Mouse (Mus musculus): ENCODE measurements at regions not wholly inside any gene's neighbourhood (a gene's known extent, or its start where the extent isn't known, plus 50 kb on each side); places are given as distances from the start of the nearest gene placed in this dataset.
"Not testable (repeated sequence)": the region's sequence is repeated elsewhere in the genome, so short reads cannot be mapped to it uniquely, and the experiment has no call there.

GRCm38 (mm10) chr13:28840142-28840541 lies 113.4 kb downstream of the Sox4 start:
- 66% methylated on average over 5 of the region's 5 CpGs for WGBS
- H3K27me3 ChIP-seq (ENCODE audit: control insufficient read depth, insufficient read depth, low read length), result no peaks in the 10 kb centered on the region
- no peak for TF ChIP-seq CTCF (IDR thresholded peaks at IDR 0.05; ENCODE audit: borderline replicate concordance, insufficient read depth, low read depth, low read length)
- no peak for TF ChIP-seq POLR2A (IDR thresholded peaks at IDR 0.05; ENCODE audit: borderline replicate concordance, insufficient read depth, low read length)
- H3K4me3 ChIP-seq (replicated peaks; ENCODE audit: insufficient read depth, low read depth, low read length), result no peak overlapping the region
- no peak for DNase-seq
- no peak overlapping the region for H3K27ac ChIP-seq (ENCODE audit: insufficient read depth, low read length)
- no peaks in the 10 kb centered on the region for H3K4me1 ChIP-seq (ENCODE audit: control insufficient read depth, insufficient read depth, low read length)

- Histone ChIP-seq H3K27me3 (ENCODE audit: control insufficient read depth, insufficient read depth, low read length) (no peaks in the 10 kb centered on the region), H3K4me3 (replicated peaks; ENCODE audit: insufficient read depth, low read depth, low read length) (no peak overlapping the region), H3K4me1 (ENCODE audit: control insufficient read depth, insufficient read depth, low read length) (no peaks in the 10 kb centered on the region), H3K27ac (ENCODE audit: insufficient read depth, low read length) (no peak overlapping the region)
- no peak for DNase-seq
- 20% methylated on average over 6 of the region's 6 CpGs for WGBS
- no peak for TF ChIP-seq POLR2A (IDR thresholded peaks at IDR 0.05; ENCODE audit: borderline replicate concordance, insufficient read depth, low read length)
- TF ChIP-seq CTCF (IDR thresholded peaks at IDR 0.05; ENCODE audit: borderline replicate concordance, insufficient read depth, low read depth, low read length), result no peak
Measured at GRCm38 (mm10) chr13:28839084-28839483, 114.4 kb downstream of the Sox4 start.

- Histone ChIP-seq H3K27me3 (ENCODE audit: control insufficient read depth, insufficient read depth, low read length) (no peaks in the 10 kb centered on the region), H3K4me1 (ENCODE audit: control insufficient read depth, insufficient read depth, low read length) (no peaks in the 10 kb centered on the region; the same call in 1 of the 2 replicates), H3K27ac (ENCODE audit: insufficient read depth, low read length) (no peak overlapping the region), H3K4me3 (replicated peaks; ENCODE audit: insufficient read depth, low read depth, low read length) (no peak overlapping the region)
- TF ChIP-seq CTCF (IDR thresholded peaks at IDR 0.05; ENCODE audit: borderline replicate concordance, insufficient read depth, low read depth, low read length), result no peak
- no peak for TF ChIP-seq POLR2A (IDR thresholded peaks at IDR 0.05; ENCODE audit: borderline replicate concordance, insufficient read depth, low read length)
- DNase-seq, result no peak
- whole genome bisulfite sequencing, result 97% methylated on average over 3 of the region's 3 CpGs
Measured at GRCm38 (mm10) chr13:28838216-28838615, 115.3 kb downstream of the Sox4 start.

GRCm38 (mm10) chr13:28837196-28837595 lies 116.3 kb downstream of the Sox4 start:
- not testable (repeated sequence) for H3K4me1 ChIP-seq (ENCODE audit: control insufficient read depth, insufficient read depth, low read length); H3K27me3 ChIP-seq (ENCODE audit: control insufficient read depth, insufficient read depth, low read length); H3K27ac ChIP-seq (ENCODE audit: insufficient read depth, low read length); H3K4me3 ChIP-seq (replicated peaks; ENCODE audit: insufficient read depth, low read depth, low read length)
- DNase-seq, result peak in 1 of 2 experiments; percentile 26
- 76% methylated on average over 3 of the region's 3 CpGs for WGBS

- Histone ChIP-seq H3K27ac (ENCODE audit: insufficient read depth, low read length) (no peak overlapping the region), H3K4me3 (replicated peaks; ENCODE audit: insufficient read depth, low read depth, low read length) (no peak overlapping the region), H3K4me1 (ENCODE audit: control insufficient read depth, insufficient read depth, low read length) (no peaks in the 10 kb centered on the region; the same call in 1 of the 2 replicates), H3K27me3 (ENCODE audit: control insufficient read depth, insufficient read depth, low read length) (no peaks in the 10 kb centered on the region)
- no peak for TF ChIP-seq CTCF (IDR thresholded peaks at IDR 0.05; ENCODE audit: borderline replicate concordance, insufficient read depth, low read depth, low read length)
- TF ChIP-seq POLR2A (IDR thresholded peaks at IDR 0.05; ENCODE audit: borderline replicate concordance, insufficient read depth, low read length), result no peak
- DNase-seq, result no peak
- 98% methylated on average over 1 of the region's 1 CpGs for WGBS
Measured at GRCm38 (mm10) chr13:28833700-28834065, 119.8 kb downstream of the Sox4 start.

GRCm38 (mm10) chr13:28832855-28833699 lies 120.4 kb downstream of the Sox4 start:
- no peak for TF ChIP-seq POLR2A (IDR thresholded peaks at IDR 0.05; ENCODE audit: borderline replicate concordance, insufficient read depth, low read length)
- no peak for TF ChIP-seq CTCF (IDR thresholded peaks at IDR 0.05; ENCODE audit: borderline replicate concordance, insufficient read depth, low read depth, low read length)
- 58% methylated on average over 12 of the region's 12 CpGs for WGBS
- H3K27me3 ChIP-seq (ENCODE audit: control insufficient read depth, insufficient read depth, low read length), result no peaks in the 10 kb centered on the region
- H3K4me1 ChIP-seq (ENCODE audit: control insufficient read depth, insufficient read depth, low read length), result no peaks in the 10 kb centered on the region; the same call in 1 of the 2 replicates
- no peak overlapping the region for H3K27ac ChIP-seq (ENCODE audit: insufficient read depth, low read length)
- H3K4me3 ChIP-seq (replicated peaks; ENCODE audit: insufficient read depth, low read depth, low read length), result no peak overlapping the region
- no peak for DNase-seq

- H3K4me3 ChIP-seq (replicated peaks; ENCODE audit: insufficient read depth, low read depth, low read length), result no peak overlapping the region
- no peak for TF ChIP-seq CTCF (IDR thresholded peaks at IDR 0.05; ENCODE audit: borderline replicate concordance, insufficient read depth, low read depth, low read length)
- no peak for TF ChIP-seq POLR2A (IDR thresholded peaks at IDR 0.05; ENCODE audit: borderline replicate concordance, insufficient read depth, low read length)
- H3K27ac ChIP-seq (ENCODE audit: insufficient read depth, low read length), result no peak overlapping the region
- 96% methylated on average over 7 of the region's 7 CpGs for WGBS
- no peaks in the 10 kb centered on the region for H3K27me3 ChIP-seq (ENCODE audit: control insufficient read depth, insufficient read depth, low read length)
- no peak for DNase-seq
- H3K4me1 ChIP-seq (ENCODE audit: control insufficient read depth, insufficient read depth, low read length), result no peaks in the 10 kb centered on the region
Measured at GRCm38 (mm10) chr13:28826284-28826683, 127.2 kb downstream of the Sox4 start.

- WGBS, result 33% methylated on average over 11 of the region's 11 CpGs
- DNase-seq, result no peak
- H3K27ac ChIP-seq (ENCODE audit: insufficient read depth, low read length), result no peak overlapping the region
- H3K4me1 ChIP-seq (ENCODE audit: control insufficient read depth, insufficient read depth, low read length), result no peaks in the 10 kb centered on the region
- TF ChIP-seq POLR2A (IDR thresholded peaks at IDR 0.05; ENCODE audit: borderline replicate concordance, insufficient read depth, low read length) (no peak), CTCF (IDR thresholded peaks at IDR 0.05; ENCODE audit: borderline replicate concordance, insufficient read depth, low read depth, low read length) (no peak)
- H3K27me3 ChIP-seq (ENCODE audit: control insufficient read depth, insufficient read depth, low read length), result no peaks in the 10 kb centered on the region
- no peak overlapping the region for H3K4me3 ChIP-seq (replicated peaks; ENCODE audit: insufficient read depth, low read depth, low read length)
Measured at GRCm38 (mm10) chr13:28823985-28824384, 129.5 kb downstream of the Sox4 start.
